Mouse (Mus musculus) lung, adult 18-20 months (tissue): ENCODE data around the gene Il7r.
"Not testable (repeated sequence)": the region's sequence is repeated elsewhere in the genome, so short reads cannot be mapped to it uniquely, and the experiment has no call there.

Experiments used
- DNase-seq, 2 experiments: peaks; one replicate each; pipeline ENCODE4 v3.0.0; 2022; ENCODE audit warnings: mixed read lengths in 2 of 2

The Il7r gene

DNA sequence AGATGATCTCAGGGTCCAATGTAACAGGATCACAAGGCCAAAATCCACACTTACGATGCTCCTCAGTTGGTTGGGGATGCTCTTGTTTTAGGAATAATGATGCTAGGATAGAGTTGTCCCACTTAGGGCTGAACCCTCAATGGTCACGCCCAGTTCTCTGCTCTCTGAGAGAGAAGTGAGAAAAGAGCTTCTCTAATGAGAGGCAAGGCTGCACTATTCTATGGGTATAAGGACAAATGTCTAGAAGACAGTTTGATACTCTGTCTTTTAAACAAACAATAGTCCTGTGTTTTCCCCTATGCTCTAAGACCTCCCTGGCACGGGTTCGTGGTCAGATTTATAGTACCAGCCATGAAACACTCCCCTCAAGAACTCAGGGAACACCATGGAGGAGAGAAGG, at the start of gene Il7r:
Gene Il7r (minus strand): TSS at position 101 of the 400 bp plus-strand sequence.
- DNase-seq = no peak

DNA sequence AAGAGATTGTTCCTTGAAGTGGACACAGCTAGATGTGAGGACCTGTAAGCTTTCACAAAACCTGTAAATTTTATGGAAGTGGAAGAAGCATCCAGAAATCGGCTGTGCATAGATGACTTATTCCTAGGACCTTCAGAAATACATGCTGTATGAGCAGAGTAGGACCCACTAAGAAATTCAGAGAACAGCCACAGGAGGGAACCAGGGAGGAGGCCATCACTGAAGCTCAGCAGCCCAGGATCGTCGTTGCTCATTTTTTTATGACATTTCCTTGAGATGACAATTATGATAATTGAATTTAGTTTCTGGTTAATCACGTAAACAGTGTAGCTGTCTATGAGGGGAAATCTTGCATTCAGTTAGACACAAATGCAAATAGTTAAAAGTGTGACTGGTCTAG, 47.3 kb upstream of the Il7r start:
- no peak for DNase-seq

DNA sequence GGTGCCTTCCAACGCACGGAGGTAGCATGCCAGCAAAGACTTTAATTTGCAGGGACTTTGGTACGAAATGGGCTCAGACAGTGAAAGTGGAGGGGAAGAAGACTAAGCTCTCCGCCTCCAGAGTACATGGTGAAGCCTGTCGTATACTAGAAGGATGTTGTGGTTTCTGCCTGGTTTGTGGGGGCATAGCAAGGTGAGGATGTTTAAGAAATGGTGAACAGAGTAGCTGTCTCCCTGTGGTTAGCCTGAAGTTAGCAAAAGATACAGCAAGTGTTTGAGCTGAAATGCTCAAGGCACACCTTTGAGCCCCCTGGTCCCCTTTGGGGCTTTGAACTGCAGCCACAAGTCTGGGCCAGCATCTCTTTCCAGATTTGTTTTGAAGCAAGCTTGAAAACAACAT, 44.8 kb upstream of the Il7r start:
- DNase-seq = no peak

- no peak for DNase-seq
Measured at GRCm38 (mm10) chr15:9573361-9573760, 43.4 kb upstream of the Il7r start.

GRCm38 (mm10) chr15:9572664-9573063, 42.7 kb upstream of the Il7r start:
- DNase-seq = no peak

- DNase-seq = no peak
Measured at GRCm38 (mm10) chr15:9571896-9572295, 41.9 kb upstream of the Il7r start.

DNA sequence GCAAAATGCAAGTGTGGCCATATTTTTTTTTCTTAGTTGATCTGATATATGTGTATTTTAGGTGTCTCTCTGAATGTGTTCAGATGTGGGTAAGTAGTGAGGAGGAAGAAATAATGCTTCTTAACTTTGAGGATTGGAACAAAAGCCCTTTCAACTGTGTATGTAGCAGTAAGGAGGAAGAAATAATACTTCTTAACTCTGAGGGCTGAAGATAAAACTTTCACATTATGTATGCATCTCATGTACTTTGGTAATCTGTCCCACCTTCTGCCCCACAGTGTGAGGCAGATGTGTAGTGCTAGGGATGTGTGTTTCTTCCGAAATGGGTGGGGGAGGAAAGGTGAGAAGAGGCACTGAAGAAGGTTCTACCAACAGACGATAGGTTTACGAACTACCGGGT, 37.3 kb upstream of the Il7r start:
- DNase-seq = no peak

- peak in 1 of 2 experiments; percentile 4 for DNase-seq
Measured at GRCm38 (mm10) chr15:9565396-9565795, 35.4 kb upstream of the Il7r start.

DNA sequence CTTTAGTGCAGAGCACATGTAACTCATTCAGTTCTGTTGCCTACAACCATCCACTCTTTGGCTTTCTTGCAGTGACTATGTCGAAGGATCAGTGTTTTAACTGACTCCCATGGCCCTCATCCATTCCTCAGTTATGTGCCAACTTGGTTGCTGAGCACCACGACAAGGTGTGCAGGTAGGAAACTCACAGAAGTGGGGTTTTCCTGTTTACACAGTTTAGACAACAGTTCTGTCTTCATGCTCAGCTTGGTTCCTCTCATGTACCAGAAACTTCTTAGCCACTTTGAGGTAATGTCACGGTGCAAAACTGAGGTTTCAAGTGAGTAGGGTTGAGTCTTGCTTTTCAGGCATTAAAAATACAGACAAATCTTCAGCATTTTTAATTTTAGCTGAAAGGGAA, 34.2 kb upstream of the Il7r start:
- DNase-seq = no peak

- not testable (repeated sequence) for DNase-seq
Measured at GRCm38 (mm10) chr15:9557264-9557663, 27.3 kb upstream of the Il7r start.

- no peak for DNase-seq
Measured at GRCm38 (mm10) chr15:9548951-9549350, 19.0 kb upstream of the Il7r start.

- DNase-seq = no peak
Measured at GRCm38 (mm10) chr15:9535200-9535599, 5.2 kb upstream of the Il7r start.

GRCm38 (mm10) chr15:9533356-9533902, 3.5 kb upstream of the Il7r start:
- no peak for DNase-seq

- DNase-seq = no peak
Measured at GRCm38 (mm10) chr15:9529646-9530045, 330 bp downstream of the Il7r start.

- DNase-seq = no peak
Measured at GRCm38 (mm10) chr15:9528186-9528935, 1.6 kb downstream of the Il7r start.

DNA sequence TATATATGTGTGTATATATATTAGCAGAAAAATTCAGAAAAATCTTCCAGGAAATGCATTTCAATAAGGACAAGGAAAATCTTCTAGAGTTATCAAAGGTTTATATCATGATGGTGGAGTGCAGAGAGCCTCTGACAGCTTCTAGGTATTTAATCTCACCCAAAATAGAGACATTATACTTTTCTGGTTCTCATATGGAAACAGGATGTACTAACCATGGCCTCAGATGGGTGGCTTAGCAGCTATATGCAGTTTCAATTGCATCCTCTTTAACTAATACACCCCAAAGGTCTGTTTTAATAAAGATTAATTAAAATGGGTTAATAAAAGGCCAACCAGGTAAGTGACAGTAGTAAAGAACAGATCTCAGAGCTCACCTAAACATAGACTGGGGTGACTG, 3.6 kb downstream of the Il7r start:
- no peak for DNase-seq

DNA sequence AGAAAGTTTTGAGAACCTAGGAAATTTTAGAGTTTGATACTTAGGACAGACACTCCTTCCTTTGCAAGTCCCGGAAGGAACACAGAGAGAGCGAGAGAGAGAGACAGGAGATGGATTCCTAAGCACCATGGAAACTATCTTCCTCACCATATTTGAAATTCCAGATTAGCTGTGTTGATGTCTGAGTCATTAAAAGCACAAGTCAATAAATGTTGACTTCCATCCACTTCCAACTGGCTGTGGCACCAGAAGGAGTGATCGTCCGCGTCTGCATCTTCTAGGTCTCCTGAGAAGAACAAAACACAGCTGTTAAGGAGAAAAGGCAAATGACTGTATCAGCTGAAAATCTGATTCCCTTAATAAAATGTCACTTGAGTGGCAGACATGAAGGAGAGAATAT, 5.1 kb downstream of the Il7r start:
- DNase-seq = peak in 1 of 2 experiments; percentile 13

DNA sequence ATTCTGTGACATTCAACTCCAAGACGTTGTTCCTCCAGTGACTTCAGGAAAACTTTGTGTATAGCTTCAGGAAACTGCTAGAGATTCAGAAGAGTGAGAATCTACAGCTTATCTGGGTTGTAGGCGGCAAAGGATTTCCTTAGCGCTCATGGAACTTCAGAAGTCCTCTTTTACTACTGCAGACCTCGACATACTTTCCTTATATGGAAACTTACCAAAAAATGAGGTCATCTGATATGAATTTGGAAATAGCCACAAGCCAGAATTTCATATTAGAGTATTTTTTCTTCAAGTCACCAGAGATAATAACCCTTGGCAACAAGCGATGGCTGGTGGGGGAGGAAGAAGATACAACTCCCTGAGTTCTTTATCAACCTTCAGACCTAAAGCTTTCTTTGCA, 6.0 kb downstream of the Il7r start:
- DNase-seq = no peak

GRCm38 (mm10) chr15:9523059-9523458, 6.9 kb downstream of the Il7r start:
- DNase-seq = no peak

- DNase-seq = no peak
Measured at GRCm38 (mm10) chr15:9492077-9492476, 37.9 kb downstream of the Il7r start.

DNA sequence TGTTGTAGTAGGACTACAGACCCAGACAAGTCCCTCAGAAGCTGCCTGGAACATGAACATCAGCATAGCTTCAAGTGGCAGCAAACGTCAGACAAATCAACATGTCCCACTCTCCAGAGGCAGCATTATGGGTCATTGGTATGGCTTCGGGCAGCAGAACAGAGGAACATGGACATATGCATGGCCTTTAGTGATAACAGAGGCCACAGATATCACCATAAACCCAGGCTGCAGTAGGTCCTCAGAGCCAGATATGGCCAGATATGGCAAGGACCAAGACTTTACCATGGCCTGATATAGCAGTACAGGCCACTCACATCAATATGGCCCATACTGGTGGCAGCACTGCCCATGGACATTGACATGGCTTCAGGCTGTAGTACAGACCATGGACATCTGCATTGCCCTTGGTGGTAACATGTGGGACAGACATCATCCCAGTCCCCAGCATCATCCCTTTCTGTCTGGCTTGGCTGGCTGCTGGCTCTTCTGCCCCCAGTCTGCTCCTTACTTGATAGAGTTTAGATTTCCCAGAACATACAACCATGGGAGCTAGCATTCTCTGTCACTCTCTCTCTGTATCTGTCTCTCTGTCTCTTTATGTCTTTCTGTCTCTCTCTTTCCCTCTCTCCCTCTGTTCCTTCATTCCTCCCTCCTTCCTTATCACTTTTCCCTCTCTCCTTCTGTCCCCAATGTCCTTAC, 40.4 kb downstream of the Il7r start:
- no peak for DNase-seq

DNA sequence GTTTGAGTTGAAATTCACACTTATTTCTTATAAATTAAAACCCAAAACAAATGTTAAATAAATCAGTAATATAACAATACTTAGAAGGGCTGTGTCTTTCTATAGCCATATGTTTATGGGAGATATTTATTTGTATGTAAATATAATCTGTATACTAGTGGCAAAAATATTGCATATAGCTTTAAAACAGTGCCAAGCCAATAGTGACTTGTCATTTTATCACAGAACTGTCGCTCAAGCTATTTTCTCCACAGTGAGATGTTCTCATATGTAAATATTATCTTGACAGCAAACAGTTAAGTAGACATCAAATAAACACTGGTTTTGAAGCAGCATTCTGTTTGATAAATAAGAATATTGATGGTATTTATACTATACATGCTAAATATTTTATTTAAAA, 56.8 kb downstream of the Il7r start:
- no peak for DNase-seq

DNA sequence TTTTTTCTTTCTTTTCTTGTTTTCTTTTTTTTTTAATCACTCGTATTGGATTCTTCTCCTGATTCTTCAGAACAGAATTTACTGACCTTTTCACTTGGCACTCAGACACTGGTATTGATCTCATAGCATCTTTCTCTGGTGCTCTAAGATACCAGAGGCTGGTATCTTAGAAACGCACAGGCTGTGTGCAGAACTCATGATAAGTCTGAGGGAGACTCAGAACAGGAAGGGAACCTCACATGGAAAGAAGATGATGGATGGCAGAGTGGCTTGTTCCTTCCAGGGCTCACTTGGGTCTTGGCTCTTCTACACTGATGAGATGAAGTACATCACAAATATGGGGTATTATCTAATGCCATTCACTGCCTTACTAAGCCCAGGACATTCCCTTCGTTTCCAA, 57.4 kb downstream of the Il7r start:
- no peak for DNase-seq

DNA sequence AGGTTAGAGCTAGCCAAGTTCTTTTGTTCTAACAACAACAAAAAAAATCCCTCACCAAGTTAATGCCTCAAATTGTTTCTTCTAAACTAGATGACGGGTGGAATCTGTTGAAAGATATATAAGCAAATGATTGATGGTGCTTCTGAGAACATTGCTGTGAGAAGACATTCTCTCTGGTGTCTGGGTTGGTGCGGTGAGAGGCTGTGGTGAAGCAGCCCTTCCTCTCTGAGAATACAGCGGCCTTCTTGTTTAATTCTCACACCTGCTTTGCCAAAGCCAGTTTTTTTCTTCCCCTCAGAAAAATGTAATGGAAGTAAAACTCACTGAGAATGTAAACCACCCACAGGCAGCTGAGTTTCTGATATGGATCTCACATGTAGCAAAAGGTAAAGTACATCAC, 57.8 kb downstream of the Il7r start:
- no peak for DNase-seq
